25 mouse cellular contexts compared by ENCODE assay signal in genomic region chr13:44212356-44212755, GRCm38 (mm10).
DNase-seq lines count a peak whose midpoint lies in the region; ATAC-seq and TF ChIP-seq lines count a peak whose summit lies in the region.
"Had no signal": no experiment of that assay in that cellular context is flagged by ENCODE, and none has a peak within 500 bp of the region (broad histone marks: within the 10 kb centered on the region; RNA-seq: fewer than 3 reads in every experiment).

No protein-coding gene starts in this region.

- ATAC-seq in forebrain, embryonic 15.5 days (replicated peaks) = no peak
- no peak; the same call in 1 of the 2 replicates for ATAC-seq in forebrain, embryonic 16.5 days
- ATAC-seq in heart, embryonic 12.5 days (ENCODE audit: insufficient number of reproducible peaks, low FRiP score) = no peak
- ATAC-seq: intestine, postnatal 0 days; Patski had no signal

- no peak overlapping the region for H3K4me2 ChIP-seq in forebrain, embryonic 15.5 days (replicated peaks)
- H3K4me2 ChIP-seq in forebrain, embryonic 16.5 days (ENCODE audit: low read length) = no peak overlapping the region
- H3K4me2 ChIP-seq in heart, embryonic 12.5 days = no peak overlapping the region
- H3K4me2 ChIP-seq: embryonic facial prominence, embryonic 13.5 days; hindbrain, embryonic 15.5 days had no signal

- peak; percentile 25 to 51 for DNase-seq in cerebellum, postnatal 14 days
- no peak for DNase-seq in cerebellum, adult 2 months
- no peak for DNase-seq in heart, postnatal 4 days
- peak; percentile 31 for DNase-seq in brain, adult 2 months (ENCODE audit: low read depth, low spot score)
- DNase-seq: adrenal gland, postnatal 10 days; adrenal gland, postnatal 36 days; B cell, adult 2 months; embryo, embryonic 11 days; gastrocnemius, adult 2 months; gastrocnemius, postnatal 14 days; heart, adult 11 months; kidney, adult 2 months had no signal

- 61% methylated on average over 4 of the region's 4 CpGs for WGBS in cerebellum, adult 2 months
- WGBS in forebrain, embryonic 15.5 days = 71% methylated on average over 4 of the region's 4 CpGs
- WGBS in forebrain, embryonic 16.5 days = 67% methylated on average over 4 of the region's 4 CpGs
- 72% methylated on average over 4 of the region's 4 CpGs for WGBS in heart, embryonic 12.5 days

- TF ChIP-seq POLR2A in cerebellum, adult 2 months (IDR thresholded peaks at IDR 0.05; ENCODE audit: borderline replicate concordance, insufficient read depth, low read length) = no peak

- H3K9ac ChIP-seq in forebrain, embryonic 15.5 days (replicated peaks) = no peak overlapping the region
- H3K9ac ChIP-seq in forebrain, embryonic 16.5 days (replicated peaks; ENCODE audit: low read depth, low read length) = no peak overlapping the region
- 0 out of 2 replicates have a peak overlapping the region, but pooled peaks have one; percentile 12 for H3K9ac ChIP-seq in heart, embryonic 12.5 days
- H3K9ac ChIP-seq: embryonic facial prominence, embryonic 13.5 days; hindbrain, embryonic 15.5 days had no signal

- TF ChIP-seq CTCF in cerebellum, adult 2 months (IDR thresholded peaks at IDR 0.05; ENCODE audit: borderline replicate concordance, insufficient read depth, low read depth, low read length) = no peak

- no peaks in the 10 kb centered on the region for H3K27me3 ChIP-seq in cerebellum, adult 2 months (ENCODE audit: control insufficient read depth, insufficient read depth, low read length)
- H3K27me3 ChIP-seq in forebrain, embryonic 15.5 days = no peaks in the 10 kb centered on the region
- no peaks in the 10 kb centered on the region; the same call in 1 of the 2 replicates for H3K27me3 ChIP-seq in forebrain, embryonic 16.5 days (replicated peaks; ENCODE audit: control insufficient read depth, insufficient read depth, low read length)
- H3K27me3 ChIP-seq in heart, embryonic 12.5 days (replicated peaks) = no peaks in the 10 kb centered on the region
- H3K27me3 ChIP-seq: CH12.LX had no signal

- H3K36me3 ChIP-seq in forebrain, embryonic 15.5 days = no peaks in the 10 kb centered on the region
- no peaks in the 10 kb centered on the region for H3K36me3 ChIP-seq in forebrain, embryonic 16.5 days (ENCODE audit: control insufficient read depth, insufficient read depth)
- H3K36me3 ChIP-seq in heart, embryonic 12.5 days = no peaks in the 10 kb centered on the region
- H3K36me3 ChIP-seq: embryonic facial prominence, embryonic 10.5 days; embryonic facial prominence, embryonic 13.5 days; G1E; heart, embryonic 13.5 days; hindbrain, embryonic 10.5 days; hindbrain, embryonic 15.5 days had no signal

- H3K27ac ChIP-seq in cerebellum, adult 2 months (ENCODE audit: insufficient read depth, low read length) = no peak overlapping the region
- H3K27ac ChIP-seq in forebrain, embryonic 15.5 days (replicated peaks) = 0 out of 2 replicates have a peak overlapping the region, but pooled peaks have one; percentile 11
- no peak overlapping the region for H3K27ac ChIP-seq in forebrain, embryonic 16.5 days (ENCODE audit: low read length)
- no peak overlapping the region for H3K27ac ChIP-seq in heart, embryonic 12.5 days (ENCODE audit: poor library complexity, severe bottlenecking)
- H3K27ac ChIP-seq: embryonic facial prominence, embryonic 10.5 days; embryonic facial prominence, embryonic 13.5 days; gastrocnemius, adult 2 months; heart, embryonic 13.5 days had no signal

- no peak overlapping the region for H3K4me3 ChIP-seq in cerebellum, adult 2 months (replicated peaks; ENCODE audit: insufficient read depth, low read depth, low read length)
- H3K4me3 ChIP-seq in forebrain, embryonic 15.5 days = no peak overlapping the region
- H3K4me3 ChIP-seq in forebrain, embryonic 16.5 days (replicated peaks; ENCODE audit: low read length) = no peak overlapping the region
- no peak overlapping the region for H3K4me3 ChIP-seq in heart, embryonic 12.5 days
- H3K4me3 ChIP-seq: embryonic facial prominence, embryonic 10.5 days; embryonic facial prominence, embryonic 13.5 days; erythroblast, embryonic 14.5 days; gastrocnemius, adult 2 months; heart, embryonic 13.5 days; hindbrain, embryonic 10.5 days; hindbrain, embryonic 15.5 days had no signal

- peaks cover 3% of the 10 kb centered on the region; the same call in 1 of the 2 replicates for H3K4me1 ChIP-seq in cerebellum, adult 2 months (ENCODE audit: control insufficient read depth, insufficient read depth, low read length)
- peaks cover 31% of the 10 kb centered on the region for H3K4me1 ChIP-seq in forebrain, embryonic 15.5 days
- 0 out of 2 replicates have a peak, but pooled peaks cover 10% of the 10 kb centered on the region for H3K4me1 ChIP-seq in forebrain, embryonic 16.5 days (replicated peaks; ENCODE audit: control insufficient read depth, insufficient read depth, low read length)
- H3K4me1 ChIP-seq in heart, embryonic 12.5 days (replicated peaks) = peaks cover 33% of the 10 kb centered on the region

- H3K9me3 ChIP-seq in forebrain, embryonic 15.5 days = no peaks in the 10 kb centered on the region
- no peaks in the 10 kb centered on the region for H3K9me3 ChIP-seq in forebrain, embryonic 16.5 days (ENCODE audit: control insufficient read depth, low read length)
- no peaks in the 10 kb centered on the region for H3K9me3 ChIP-seq in heart, embryonic 12.5 days (replicated peaks)
- H3K9me3 ChIP-seq: embryonic facial prominence, embryonic 10.5 days; embryonic facial prominence, embryonic 13.5 days; G1E; heart, embryonic 13.5 days; hindbrain, embryonic 10.5 days; hindbrain, embryonic 15.5 days had no signal

Comparison
In these comparisons a context has a peak if more than half of its experiments do, and no peak if none do; other contexts are left out.
1. DNase-seq: peak in cerebellum, postnatal 14 days (2 of 2) and brain, adult 2 months (single experiment); none in cerebellum, adult 2 months (0 of 2) and heart, postnatal 4 days (single experiment).